Mouse (Mus musculus) spleen, postnatal 14 days (tissue): ENCODE results near the gene Pde3a.
"Not testable (repeated sequence)": the region's sequence is repeated elsewhere in the genome, so short reads cannot be mapped to it uniquely, and the experiment has no call there.

Source experiments
- DNase-seq, 2 experiments: peaks; one replicate each; pipeline ENCODE4 v3.0.0; 2021 to 2022; ENCODE audit warnings: low spot score in 2 of 2

Gene Pde3a

DNA sequence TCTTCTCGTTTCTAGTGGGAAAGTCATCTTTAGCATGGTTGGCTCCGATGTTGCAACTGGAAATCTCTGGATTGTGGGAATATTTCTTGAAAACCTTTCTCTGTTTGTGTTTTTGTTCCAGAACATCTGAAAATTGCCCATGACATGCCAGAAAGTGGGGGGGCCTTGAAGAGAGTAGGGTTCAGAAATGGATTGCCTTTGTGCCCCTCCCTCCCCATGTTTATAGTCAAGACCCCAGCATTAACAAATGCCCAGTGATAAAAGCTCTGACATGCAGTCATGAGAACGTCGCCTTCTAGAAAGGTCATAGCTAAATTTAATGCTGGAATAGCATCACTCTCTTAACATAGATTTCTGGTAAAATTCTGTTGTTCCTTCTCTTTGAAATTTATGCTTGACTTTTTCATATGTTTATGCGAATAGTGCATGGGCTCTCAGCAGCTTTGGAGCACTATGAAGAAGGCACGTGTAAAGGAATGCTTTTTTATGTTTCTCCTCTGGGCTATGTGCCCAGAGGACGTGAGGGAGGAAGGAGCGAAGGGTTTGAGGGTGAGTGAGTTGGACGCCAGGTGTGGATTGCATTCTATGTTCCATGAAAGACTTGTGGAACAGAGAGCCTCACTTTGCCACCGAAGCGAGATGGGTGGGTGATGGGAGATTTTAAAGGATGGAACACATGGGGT lies 19.0 kb downstream of the Pde3a start:
- no peak for DNase-seq

DNA sequence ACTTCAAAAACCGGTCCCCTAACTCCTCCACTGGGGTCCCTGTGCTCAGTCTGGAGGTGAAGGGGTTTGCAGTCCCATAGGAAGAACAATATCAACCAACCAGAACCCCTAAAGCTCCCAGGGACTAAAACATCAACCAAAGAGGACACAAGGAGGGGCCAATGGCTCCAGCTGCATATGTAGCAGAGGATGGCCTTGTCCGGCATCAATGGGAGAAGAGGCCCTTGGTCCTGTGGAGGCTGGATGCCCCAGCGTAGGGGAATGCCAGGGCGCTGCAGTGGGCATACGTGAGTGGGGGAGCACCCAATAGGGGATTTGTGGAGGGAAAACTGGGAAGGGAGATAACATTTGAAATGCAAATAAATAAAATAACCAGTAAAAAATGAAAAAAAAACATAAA lies 19.8 kb downstream of the Pde3a start:
- DNase-seq = no peak

DNA sequence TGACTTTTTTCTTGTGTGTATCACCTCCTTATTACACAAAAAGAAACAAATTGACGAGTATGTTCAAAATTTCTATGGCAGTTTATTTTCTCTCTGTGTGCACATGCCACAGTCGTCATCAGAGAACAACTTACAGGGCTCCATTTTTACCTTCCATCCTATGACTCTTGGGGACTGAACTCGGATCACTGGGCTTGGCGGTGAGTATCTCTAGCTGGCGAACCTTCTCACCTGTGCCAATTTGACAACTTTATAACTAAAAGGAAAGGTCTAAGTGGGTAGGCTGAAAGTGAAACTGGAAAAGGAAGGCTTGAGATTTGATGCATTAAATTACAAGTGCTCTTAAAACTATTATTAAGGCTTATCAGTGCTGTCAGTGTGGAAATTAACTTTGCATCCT lies 22.1 kb downstream of the Pde3a start:
- no peak for DNase-seq

DNA sequence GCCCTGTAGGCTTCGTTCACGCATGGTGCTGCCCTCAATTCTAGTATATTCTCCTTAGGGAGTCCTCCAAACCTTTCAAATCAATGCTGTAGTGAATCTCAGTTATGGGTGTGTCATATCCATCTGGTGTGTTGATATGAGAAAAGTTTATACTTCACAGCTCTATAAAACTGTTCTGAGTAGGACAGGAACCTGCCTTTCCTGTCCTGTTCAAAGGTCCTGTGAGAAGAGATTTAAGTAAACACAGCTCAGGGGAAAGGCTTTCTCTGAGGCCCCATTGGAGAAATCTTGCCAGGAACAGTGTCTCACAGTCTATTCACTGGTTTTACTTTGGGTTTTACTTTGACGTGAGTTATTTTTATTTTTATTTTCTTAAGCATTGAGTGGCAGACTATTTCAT lies 22.5 kb downstream of the Pde3a start:
- no peak for DNase-seq

DNA sequence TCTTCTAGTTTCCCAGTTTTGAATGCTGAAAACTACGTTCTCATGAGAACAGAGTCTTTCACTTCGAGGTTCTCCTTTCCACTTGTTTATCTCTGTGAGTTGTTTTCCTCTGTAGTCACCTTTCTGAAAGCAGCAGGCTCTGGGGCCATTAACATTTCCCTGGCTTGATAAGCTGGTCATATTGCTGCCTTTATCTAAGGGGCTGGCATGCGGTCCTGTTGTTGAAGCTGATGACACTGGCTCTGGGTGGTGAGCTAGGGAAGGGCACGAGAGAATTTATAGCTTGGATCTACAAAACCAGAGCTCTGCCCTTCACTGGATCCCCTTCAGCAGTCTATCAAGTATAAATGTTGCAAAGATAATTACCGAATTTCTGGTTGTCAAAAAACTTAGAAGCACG lies 24.6 kb downstream of the Pde3a start:
- no peak for DNase-seq

DNA sequence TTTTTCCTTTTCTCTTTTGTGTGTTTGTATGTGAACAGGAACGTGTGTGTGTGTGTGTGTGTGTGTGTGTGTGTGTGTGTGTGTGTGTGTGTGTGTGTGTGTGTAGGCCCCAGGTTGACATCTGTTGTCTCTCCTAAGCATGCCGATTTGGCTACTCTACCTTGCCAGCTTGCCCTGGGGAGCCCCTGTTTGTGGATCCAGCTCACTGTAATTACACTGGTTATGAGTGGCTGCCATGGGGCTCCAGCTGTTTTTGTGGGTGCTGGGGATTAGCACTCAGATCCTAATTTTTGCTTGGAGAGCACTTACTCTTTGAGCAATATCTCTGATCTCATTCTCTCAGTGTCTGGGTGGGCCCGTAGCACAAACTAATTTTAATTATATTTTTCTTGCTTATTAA lies 32.6 kb downstream of the Pde3a start:
- DNase-seq = no peak

DNA sequence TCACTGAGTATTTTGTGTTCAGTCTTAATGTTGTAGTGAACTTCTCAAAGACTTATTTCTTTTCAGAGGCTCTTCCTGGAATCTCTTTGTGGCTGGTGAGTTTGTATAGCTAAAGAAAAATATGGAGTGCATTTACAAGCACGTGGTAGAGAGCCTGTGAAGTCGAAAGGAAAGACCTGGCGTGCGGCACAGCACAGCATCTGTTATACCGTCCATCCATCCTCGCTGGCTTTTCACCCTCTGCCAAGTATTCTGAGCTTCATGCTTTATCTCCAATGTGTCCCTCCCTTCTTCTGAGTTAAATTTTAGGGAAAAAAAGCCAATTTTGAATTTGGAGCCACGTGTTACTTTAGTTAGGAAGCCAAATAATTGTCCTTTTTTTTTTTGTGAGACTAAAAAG lies 33.7 kb downstream of the Pde3a start:
- no peak for DNase-seq

DNA sequence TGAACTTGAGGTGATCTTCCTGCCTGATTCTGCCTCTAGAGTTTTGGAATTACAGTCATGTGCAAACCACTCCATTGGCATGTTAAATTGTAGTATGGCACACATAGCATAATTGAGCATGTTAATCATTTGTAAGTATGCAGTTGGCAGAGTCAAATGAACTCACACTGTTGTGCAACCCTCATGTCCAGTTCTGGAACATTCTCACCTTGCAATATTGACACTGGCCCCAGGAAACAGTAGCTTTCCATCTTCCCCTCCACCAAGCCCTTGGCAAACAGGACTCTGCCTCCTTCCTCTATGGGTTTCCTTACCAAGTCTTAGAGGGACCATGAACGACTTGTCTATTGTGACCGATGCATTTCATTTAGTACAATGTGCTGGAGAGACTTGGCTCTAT lies 42.1 kb downstream of the Pde3a start:
- no peak for DNase-seq

DNA sequence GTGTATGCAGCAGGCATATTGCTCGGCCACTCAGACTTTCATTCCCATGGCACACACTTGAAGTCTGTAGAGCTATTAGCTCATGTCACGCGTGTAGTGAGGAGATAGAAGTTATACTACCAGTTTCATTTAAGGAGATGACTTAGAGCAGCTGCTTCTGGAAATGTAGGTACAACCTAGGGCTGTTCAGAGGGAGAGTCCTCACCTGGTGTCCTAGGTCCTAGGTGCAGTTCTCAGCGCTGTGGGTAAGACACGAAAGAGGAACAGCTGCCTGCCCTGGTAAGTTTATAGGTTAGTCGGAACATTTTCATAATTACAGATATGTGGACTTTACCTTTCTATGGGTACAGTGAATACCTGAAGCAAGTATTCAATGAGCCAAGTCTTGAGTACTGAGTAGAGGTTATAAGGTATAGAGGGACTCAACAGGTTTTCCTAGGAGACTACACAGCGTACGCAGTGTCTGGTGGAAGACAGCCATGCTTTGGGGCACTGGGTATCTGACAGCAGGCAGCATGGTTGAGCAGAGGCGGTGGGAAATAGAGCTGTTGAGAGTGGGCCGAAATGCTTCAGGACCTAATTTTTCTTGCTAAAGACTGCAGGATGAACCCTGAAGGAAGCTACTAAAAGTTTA lies 43.9 kb downstream of the Pde3a start:
- no peak for DNase-seq

DNA sequence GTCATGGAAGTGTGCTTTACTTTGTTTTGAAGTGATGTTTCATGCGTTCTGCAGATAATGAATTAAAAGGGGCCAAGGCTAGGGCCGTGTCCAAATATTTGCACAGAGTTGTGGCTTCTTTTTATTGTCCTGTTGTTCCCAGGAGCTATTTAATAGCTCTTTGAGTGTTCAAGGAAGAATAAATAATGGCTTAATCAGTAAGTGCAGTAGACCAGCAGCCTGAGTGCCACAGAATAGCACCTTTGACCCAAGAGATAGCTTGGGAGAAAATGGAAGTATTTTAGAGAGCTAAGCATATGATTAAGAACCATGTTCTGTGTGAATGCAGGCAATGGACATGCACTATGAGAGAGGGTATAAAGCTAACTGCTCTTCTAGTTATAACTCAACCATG lies 44.4 kb downstream of the Pde3a start:
- no peak for DNase-seq

DNA sequence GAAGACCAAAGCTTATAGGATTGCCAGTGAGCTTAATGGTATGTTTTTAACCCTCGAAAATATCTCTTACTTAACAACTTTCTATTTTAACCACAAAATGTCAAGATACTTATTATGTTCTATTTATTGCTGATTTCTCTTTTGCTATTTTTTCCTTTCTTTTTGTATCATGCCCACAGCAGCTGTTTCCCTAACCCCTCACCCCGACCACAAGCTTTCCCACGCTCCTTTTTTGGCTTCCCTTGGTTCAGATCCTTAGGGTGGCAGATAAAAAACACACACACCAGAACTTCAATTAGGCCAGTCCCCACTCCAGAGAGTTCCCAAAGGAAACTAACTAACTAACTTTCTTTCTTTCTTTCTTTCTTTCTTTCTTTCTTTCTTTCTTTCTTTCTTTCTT lies 46.2 kb downstream of the Pde3a start:
- DNase-seq = no peak

DNA sequence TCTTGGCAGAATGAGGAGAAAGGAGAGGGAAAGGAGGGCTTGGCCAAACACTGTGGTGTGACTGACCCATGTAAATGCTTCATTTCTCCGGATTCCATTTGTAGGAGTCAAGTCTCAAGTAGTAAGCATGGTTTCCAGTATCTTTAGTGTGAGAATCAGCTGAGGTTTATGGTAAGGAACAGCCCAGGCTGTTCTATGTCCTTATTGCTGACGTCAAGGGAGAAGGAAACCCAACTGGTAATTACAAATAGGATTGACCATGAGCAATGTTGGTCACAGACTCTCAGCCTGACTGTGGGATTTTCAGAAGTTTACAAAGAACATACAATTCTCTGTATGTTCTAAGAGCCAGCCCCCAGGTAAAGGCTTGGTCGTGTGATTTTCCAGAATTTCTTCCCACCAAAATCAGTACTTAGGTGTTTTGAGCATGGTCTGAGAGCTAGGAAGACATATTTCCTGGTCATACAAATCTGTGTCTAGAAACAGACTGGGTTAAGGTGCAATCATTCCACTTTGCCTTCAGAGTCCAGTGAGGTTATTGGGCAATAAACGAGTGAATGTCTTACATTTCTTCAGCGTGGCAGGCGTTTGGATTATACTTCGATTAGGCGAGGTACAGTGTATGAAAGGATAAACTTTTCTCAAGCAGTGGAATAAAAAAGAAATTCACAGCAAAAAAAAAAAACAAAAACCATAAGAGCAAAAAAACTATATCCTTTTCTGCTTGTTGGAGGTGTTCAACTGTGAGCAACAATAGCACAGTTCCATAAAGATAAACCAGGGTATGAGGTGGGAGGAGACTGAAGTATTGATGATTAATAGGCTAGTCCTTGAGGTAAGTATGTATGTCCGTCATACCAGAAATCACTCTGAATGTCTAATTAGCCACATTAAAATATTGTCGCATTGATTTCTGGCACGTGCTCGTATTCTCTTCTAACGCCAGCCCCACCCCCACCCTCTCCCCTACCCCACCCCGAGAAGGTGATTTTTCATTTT lies 53.0 kb downstream of the Pde3a start:
- no peak for DNase-seq

DNA sequence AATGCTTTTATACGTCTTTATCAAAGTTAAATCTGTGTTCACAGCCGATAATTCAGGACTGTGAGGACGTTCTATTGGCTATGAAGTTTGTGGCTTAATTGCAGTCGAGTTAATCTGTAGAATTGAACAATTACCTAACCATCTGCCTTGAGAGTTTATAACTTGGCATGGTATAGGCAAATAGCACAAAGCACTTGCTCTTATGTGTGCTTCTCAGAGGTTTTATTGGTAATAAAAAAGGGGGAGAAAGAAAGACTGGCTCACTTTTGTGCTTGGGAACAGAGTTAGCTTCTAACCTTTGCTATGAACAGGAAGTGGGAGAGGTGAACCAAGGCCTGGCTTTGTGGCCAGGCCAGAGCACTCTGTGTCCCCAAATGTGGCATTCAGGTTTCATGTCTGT lies 53.8 kb downstream of the Pde3a start:
- no peak for DNase-seq

DNA sequence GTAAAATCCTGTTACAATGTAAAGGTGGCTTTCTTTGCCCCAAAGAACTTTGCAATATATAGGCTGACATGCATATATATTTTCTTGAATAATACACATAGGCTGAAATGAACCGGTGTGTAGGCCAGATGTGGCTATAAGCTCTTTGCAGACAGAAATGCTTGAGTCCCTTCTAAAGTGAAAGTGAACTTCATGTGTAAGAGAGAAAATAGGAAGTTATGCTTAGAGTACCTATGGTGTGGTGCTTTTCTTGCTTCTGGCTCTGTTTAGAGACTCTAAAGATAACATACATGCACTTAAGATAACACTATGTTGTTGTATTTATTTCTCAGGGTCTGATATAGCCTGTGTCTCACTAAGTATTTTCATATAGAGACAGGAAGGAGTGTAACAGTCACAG lies 58.3 kb downstream of the Pde3a start:
- DNase-seq = no peak

DNA sequence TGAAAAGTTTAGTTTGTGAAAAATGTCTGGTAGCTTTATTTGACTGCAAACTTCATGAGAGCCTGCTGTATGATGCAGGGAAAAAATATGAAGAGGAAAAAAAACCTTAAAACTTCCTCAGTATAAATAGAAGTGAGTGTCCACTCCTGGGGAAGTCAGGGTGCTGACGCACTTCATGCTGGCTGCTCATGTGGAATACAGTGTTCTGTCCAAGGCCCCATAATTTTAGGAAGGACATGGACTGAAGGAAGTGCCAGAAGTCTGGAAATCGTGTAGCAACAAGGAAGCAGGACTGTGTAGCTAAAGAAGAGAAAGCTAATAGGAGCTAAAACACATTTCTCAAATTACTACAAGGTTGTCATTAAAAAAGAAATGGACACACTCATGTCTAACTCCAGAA lies 59.4 kb downstream of the Pde3a start:
- DNase-seq = no peak

DNA sequence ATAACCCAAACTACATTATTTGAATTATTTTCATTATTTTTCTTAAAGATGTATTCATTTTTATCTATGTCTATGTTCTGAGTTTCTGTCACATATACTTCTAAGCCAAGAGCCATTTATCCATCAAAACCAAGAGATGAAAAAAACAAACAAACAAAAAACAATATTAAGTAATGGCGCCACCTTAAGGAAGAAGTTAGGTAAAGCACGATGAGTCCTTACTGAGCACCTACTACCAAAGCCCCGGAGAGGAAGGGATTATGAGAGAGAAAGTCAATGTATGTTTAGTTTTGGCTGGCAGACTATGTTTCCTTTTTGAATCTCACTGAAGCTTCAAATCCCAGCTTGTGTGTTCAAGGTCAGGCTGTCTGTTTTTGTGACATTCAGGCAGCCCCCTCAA lies 60.8 kb downstream of the Pde3a start:
- DNase-seq = no peak

DNA sequence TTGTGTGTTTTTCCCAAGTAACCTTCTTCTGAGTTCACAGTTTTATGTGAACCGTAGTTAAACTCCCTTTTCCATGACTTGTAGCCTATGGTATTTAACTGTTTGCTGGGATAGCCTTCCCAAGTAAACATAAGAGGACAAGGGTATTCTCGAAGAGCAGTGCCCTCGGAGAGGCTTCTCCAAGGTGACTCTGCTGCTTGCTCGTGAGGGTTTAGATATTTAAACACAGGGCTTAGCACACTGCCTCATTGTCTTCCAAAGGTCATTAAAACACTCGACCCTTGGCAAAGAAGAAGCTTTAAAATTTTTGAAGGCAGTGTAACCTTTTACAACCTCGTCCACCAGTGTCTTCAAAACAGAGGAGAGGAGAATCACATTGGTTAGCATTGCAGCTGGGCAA lies 61.3 kb downstream of the Pde3a start:
- DNase-seq = no peak

DNA sequence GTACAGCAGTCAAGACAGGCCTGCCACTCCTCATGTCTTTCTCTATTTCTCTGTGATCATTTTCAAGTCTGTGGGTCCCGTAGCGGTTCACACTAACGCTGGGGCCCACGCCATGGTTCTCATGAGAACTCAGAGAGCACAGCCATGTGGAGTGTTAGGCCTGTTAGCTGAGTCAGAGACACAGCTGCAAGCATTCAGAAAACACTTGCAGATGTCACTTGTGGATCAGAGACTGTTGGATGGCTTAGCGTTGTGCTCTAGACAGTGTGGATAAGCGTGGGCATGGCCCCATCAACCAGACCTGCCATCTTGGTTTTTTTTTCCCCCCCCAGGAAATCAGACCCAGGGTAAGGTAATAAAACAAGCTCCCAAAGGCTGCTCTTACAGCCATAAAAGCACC lies 62.5 kb downstream of the Pde3a start:
- no peak for DNase-seq

DNA sequence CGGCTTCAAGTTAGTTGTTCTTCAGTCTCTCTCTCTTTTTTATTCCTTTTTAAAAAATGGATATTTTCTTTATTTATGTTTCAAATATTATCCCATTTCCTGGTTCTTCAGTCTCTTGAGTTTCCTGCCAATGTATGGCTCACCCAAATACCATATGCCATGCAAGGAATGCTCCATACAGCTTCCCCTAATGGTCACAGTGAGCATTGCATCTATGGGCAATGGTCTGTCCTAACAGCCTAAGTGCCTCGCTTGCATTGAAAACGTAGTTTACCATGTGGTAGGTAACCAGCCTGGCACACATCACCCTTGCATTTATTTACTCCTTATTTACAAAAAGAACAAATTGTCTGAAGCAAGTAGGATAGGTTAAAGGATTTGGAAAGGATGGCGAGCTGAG lies 64.0 kb downstream of the Pde3a start:
- DNase-seq = no peak

DNA sequence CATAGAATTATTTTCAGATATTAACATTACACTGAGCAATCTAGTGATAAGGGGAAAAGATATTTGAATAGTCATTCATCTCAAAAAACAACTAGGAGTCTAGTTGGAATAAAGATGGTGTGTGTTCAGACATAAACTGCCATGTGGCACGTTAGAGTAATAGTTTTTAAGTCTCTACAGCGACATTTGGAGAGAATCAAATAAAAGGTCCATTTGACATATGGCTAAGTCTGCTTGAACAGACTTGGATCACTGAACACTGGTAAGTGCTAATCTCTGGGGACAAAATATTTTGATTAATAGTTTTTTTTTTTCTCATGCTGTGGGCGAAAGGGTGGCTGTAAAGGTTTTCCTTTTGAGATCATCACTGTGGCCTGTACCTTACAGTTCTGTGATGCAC lies 69.4 kb downstream of the Pde3a start:
- no peak for DNase-seq

DNA sequence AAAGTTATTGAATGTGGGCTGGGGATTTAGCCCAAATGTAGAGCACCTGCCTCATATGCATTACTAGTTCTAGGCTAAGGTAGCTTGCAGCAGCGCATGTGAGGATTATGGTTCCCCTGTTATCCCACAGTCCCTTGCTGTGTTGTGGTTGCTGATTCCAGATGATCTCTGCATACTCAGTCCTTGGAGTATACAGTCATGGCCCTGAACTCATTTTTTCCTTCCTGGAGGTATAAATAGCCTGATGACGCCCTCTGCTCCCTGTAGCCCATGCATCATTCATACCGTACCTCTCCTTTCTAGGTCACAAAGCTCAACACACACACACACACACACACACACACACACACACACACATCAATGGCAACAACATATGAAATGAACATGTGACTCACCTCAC lies 72.2 kb downstream of the Pde3a start:
- DNase-seq = no peak

DNA sequence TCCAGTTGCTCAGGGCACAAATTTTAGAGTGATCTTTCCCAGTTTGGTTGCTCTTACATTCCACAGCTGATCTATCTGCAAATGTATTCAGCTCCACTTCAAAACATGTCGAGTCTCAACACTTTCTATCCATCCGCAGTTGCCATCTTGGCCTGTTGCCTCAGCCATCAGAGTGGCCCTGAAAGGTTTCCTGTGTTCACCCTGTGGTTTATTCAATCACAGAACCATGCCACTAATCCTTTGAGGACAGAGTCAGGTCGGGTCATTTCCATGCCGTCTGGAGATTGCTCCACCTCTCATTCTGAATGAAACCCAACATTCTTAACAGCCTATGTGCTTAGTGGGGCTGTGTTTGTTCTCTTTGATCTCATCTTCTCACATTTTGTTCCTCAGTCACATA lies 73.9 kb downstream of the Pde3a start:
- DNase-seq = no peak

DNA sequence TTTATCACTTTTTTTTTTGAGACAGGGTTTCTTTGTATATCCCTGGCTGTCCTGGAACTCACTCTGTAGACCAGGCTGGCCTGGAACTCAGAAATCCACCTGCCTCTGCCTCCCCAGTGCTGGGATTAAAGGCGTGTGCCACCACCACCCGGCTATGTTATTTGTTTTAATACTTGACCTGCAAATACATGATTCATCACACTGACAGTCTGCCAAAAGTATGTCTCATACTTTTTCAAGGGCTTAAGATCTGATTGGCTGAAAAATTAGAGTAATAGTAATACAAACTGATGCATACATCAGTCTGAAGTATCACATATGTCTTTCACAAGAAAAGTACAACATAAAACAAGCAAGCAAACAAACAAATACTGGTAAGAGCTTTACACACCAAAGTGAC lies 78.1 kb downstream of the Pde3a start:
- DNase-seq = not testable (repeated sequence)
